Mouse (Mus musculus): ENCODE results near the gene Rrp36. TPM values are rescaled to one million over a fixed set of nuclear protein-coding genes. Genes with fewer than 3 reads are reported as not detected.

Rrp36 gene
- total RNA-seq, 4 experiments from 2014 or later, result 16.6 to 19.3 (median 17.9) TPM

DNA sequence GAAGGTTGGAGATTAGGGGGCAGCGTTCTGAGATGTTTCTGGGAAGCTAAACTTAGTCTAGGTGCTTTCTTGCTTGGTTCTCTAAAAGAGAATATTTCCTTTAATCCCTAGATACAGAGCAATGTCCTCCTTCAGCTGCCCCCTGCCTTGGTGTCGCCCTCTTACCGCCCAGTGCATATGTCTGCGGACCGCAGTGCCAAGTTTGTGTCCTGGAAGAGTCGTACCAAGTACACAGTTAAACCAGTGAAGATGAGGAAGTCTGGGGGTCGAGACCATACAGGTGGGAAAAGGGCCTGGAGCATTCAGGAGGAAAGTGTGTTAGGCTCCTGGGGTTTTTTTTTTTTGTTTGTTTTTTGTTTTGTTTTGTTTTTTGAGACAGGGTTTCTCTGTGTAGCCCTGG, 26.9 kb downstream of the Rrp36 start:
- no peak for DNase-seq (ENCODE audit: low spot score in 2 of 2)

- DNase-seq (ENCODE audit: low spot score in 2 of 2), result no peak
These were observed 27.9 kb downstream of the Rrp36 start for GRCm38 (mm10) chr17:46646322-46646662.

DNA sequence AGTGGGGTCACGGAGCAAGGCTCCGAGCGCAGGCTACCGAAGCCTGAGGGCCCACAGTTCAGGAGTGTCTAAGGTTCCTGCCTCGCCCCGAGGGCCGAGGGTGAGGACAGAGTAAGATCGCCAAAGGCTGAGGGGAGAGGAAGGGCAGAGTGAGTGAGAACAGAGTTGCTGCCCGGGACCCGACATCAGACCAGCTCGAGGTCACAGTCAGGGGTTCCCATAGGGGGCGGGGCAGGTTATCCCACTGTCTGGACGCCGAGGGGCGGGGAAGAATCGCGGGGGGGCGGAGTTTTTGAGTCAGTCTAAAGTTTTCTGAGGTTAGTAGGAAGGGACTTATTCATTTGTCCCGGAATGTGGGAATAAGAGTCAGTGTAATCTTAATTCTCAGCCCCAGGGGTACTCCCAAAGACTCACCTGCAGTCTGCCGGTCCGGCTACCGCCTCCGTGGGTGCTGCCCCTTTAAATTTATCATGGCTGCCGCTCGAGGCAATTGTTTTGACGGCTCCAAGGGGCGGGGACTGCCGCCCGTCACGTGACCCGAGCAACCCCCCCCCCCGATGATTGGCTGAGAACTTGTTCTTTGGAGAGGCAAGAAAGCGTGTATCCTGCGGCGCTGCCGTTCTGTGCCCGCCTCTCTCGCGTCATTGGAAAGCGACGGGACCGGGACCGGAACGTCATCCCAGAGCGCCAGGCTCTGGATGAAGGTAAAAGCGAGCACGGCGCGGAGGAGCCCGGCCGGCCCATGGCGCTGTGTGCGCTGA, 28.4 kb downstream of the Rrp36 start, which contains the start of the genes Klc4 and Mrpl2:
Klc4 (minus strand) TSS at position 462 of the 761 bp plus-strand sequence.
Mrpl2 (plus strand) TSS at position 669 of the 761 bp plus-strand sequence.
- DNase-seq (ENCODE audit: low spot score in 2 of 2), result peak; percentile 98 to 99

DNA sequence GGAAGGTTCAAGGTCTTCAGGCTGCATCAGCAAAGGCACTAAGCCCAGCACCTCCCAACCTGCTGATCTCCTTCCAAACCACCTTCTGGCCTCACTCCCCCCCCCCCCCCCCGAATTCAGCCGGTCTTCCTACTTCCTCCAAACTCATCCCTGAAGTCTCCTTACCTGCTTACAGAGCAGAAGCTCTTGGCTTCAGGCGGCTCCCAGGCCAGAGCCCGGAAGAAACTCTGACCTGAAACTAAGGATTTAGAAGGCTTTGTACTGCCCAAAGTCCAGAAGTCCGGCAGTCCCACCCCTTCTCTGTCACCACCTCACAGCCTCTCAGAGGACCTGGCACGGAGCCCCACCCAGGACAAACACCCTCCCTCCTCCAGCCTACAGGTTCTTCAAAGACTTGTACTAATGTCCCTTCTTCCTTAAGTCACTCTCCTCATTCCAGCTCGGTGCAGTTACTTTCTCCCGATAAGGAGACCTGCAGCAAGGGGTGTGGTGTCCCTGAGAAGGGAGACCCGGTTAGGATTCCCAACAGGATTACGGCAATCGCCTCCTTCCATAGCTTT, 29.2 kb downstream of the Rrp36 start:
- DNase-seq (ENCODE audit: low spot score in 2 of 2), result no peak

DNA sequence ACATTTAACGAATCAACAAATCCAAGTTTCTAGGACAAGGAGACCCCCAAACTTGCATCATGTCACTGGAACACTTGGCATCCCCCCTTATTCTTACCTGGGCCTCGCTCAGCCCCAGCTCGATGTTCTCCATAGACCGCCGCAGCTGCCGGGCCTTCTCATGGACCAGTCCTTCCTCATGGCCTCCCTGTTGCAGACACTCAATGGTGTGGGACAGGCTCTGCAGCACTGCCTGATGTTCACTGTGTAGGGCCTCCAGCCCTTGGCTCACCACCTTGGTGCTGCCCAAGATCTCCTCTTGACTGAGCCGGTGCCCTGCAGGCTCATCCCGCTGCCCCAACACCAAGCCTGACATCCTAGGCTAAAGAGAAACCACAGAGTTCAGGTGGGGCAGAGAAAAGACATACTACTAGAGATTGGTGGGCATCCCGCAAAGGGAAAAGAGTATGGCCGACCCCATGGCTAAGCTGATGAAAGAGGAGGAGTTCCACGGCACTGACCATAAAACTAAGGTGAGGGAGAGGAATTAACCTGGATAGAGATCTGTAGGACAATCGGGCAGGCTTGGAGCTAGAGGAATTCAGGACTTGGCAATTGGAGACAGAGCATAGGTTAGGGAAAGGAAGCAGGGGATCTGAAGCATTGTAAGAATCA, 29.9 kb downstream of the Rrp36 start:
- no peak for DNase-seq (ENCODE audit: low spot score in 2 of 2)

DNA sequence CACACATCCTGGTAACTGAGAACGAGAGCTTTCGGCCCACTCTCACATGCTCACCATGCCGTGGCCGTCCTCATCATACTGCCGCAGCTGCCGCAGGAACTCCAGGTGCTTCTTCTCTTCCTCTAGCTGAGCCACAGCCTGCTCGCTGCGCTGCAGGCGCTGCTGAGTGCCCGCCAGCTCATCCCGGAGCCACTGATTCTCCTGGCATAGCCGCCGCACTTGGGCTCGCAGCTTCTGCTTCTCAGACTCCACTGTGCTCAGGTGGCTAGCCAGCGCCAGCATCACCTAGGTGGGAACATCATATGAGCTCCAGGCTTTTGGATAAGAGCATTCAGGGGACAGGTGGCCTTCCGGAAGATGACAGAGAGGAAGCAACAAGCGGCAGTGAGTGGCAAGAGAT, 32.1 kb downstream of the Rrp36 start:
- DNase-seq (ENCODE audit: low spot score in 2 of 2), result no peak

GRCm38 (mm10) chr17:46639929-46640328, 34.2 kb downstream of the Rrp36 start:
- DNase-seq (ENCODE audit: low spot score in 2 of 2), result no peak

- no peak for DNase-seq (ENCODE audit: low spot score in 2 of 2)
These were observed 37.2 kb downstream of the Rrp36 start for GRCm38 (mm10) chr17:46636831-46637523.

DNA sequence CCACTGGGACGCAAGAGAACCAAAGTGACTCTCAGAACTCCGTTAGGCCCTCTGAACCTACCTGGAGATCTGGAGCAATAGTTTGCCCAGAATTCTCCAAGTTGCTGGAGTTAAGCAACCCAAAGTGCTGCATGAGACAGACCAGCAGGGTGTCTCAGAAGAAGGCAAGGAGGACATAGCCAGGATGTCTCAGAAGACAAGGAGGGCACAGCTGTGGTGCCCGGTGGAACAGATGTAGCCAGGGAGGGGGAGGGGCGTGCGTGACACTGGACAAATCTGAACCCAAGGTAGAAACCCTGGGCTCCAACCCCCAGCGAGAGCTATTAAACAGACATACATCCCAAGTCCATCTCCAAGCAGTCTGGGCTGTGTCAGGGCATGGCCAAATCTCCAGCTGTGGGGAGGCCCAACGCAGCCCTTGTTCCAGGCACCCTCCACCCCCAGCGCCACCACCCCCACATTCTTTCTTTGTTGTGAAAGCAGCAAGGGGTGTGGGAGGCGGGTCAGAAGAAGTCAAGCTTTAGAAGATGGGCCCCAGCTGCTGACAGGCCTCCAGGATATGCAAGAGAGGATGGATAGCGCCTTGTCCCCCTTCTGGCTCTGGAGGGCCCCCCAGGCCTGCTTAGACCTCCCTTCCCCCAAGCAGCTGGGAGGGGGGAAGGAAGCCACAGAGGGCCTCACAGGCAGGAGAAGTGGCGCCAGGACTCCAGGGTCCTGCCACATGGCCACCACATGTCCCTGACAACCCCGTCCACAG, 44.3 kb downstream of the Rrp36 start:
- no peak for DNase-seq (ENCODE audit: low spot score in 2 of 2)

DNA sequence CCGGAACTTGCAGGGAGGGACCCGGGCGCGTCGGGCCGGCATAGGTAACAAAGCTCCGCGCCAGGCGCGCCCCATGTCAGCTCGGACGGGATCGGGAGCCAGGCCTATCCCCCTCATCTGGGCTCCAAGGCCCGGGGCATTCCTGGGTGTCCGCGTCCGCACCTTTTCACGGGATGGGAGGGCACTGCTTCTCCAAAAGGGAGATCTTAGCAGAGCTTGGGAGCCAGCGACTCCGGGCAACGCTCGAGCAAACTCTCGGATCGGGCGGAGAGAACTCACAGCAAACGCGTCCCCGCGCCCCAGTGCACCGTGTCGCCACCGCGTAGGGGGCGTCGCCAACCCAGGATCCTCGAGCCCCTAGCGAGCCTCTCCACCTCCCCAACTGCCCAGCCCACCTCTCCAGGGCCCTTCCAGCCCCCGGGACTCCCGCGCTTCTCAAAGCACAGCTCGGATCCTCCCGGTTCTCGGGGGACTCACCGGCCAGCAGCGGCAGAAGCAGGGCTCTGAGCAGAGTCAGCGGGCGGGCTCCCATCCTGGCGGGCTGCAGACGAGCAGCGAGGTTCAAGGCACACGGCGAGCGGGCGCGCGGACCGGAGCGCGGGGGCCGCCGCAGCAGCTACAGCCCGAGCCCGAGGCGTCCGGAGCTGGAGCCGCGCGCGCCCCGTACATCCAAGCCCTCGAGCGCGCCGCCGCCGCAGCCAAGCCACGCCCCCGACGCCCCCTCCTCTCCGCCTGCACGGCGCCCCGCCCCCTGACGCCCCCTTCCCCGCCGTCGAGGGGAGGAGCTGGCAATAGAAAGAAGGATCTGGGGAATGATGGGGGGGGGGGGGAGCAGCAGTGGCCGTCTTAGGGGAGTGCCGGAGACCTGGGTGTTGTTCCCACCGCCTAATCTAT, 45.1 kb downstream of the Rrp36 start, which contains the start of gene Ptk7:
Ptk7 (minus strand) TSS at position 714 of the 894 bp plus-strand sequence.
- DNase-seq (ENCODE audit: low spot score in 2 of 2), result peak in 1 of 2 experiments; percentile 32

DNA sequence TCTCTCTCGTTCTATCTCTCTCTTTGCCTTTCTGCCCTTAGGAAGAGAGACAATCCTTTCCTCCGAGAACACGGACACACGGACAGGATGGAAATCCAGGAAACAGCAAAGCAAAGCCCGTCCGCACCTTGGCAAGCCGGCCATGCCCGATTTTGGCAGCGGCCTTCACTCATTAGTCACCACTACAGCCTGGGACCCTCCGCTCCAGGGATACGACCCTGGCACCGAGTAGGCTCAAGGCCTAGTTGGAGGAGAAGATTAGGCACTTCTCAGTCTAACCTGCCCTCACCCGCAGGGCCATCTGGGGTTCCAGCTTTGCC, 45.7 kb downstream of the Rrp36 start:
- no peak for DNase-seq (ENCODE audit: low spot score in 2 of 2)

- no peak for DNase-seq (ENCODE audit: low spot score in 2 of 2)
These were observed 46.7 kb downstream of the Rrp36 start for GRCm38 (mm10) chr17:46627409-46627808.

GRCm38 (mm10) chr17:46624598-46624997, 49.6 kb downstream of the Rrp36 start:
- DNase-seq (ENCODE audit: low spot score in 2 of 2), result no peak

GRCm38 (mm10) chr17:46623819-46624557, 50.2 kb downstream of the Rrp36 start:
- DNase-seq (ENCODE audit: low spot score in 2 of 2), result no peak

DNA sequence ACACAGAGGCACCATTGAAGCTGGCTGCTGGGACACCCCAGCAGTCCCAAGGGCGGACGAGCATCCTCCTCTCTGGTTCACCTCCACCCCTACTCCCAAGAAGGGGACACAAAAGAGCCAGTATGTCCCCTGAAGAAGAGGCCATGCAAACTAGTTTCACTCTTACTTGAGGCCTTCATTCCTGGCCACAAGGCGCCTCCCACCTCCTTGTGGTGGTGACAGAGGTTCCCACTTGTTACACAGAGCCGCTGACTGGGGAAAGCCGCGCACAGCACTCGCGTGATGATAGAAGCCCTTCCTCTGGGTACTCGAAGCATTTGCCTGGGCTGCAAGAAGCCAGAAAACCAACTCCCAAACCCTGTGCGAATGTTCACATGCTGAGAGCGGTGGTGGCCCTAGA, 51.9 kb downstream of the Rrp36 start:
- no peak for DNase-seq (ENCODE audit: low spot score in 2 of 2)

GRCm38 (mm10) chr17:46621324-46621723, 52.8 kb downstream of the Rrp36 start:
- DNase-seq (ENCODE audit: low spot score in 2 of 2), result peak in 1 of 2 experiments; percentile 32

DNA sequence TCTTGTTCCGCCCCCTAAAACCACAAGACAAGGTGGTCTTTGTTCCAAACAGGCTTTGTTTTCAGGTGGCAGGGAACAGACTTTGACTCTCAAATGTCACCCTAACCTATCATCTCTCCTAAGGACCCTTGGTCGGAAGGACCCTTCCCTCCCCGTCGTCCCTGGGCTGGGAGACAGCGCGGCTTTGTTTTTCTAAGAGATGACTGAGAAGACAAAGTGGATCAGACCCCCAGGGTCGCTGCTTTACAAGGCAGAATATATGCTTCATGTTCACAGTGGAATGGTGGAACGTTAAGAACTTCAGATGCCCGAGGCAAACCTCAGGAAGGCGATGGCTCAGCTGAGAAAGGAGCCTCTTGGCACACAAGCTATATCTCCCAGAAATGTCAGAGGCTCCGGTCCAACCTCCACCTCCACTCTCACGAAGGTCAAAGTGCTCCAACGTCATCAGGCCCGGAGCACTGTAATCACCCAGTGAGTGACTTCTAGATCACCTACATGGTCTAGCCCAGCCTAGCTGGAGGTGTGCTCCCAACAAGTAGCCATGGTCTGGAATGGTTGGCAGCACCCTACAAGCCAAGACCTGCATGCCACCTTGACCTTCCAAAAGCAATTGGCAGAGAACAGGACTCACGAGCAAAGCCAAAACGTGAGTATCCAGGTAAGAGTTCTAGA, 54.3 kb downstream of the Rrp36 start:
- DNase-seq (ENCODE audit: low spot score in 2 of 2), result no peak

GRCm38 (mm10) chr17:46618769-46619682, 55.1 kb downstream of the Rrp36 start:
- DNase-seq (ENCODE audit: low spot score in 2 of 2), result no peak

Measured in left cerebral cortex, adult 8-10 months (tissue).